Mouse (Mus musculus) embryonic facial prominence, embryonic 14.5 days (tissue): ENCODE data around the gene Filip1l. TPM values are rescaled to one million over a fixed set of nuclear protein-coding genes. Genes with fewer than 3 reads are reported as not detected.
"Not testable (repeated sequence)": the region's sequence is repeated elsewhere in the genome, so short reads cannot be mapped to it uniquely, and the experiment has no call there.

Experiments used
- ATAC-seq: fragments of 200-750 bp; cut with Nextera tagmentation; 2 replicates; pipeline ENCODE4 v1.8.0; 2017; ENCODE audit warnings: low read depth, moderate number of reproducible peaks, moderate TSS enrichment
- DNase-seq: peaks from one replicate; pipeline ENCODE4 v3.0.0-alpha.2; 2015; ENCODE audit warnings: low spot score
- H3K27ac ChIP-seq: fragments of 300-500 bp; sonication (generic); replicated peaks from 2 replicates; pipeline ENCODE4 v1.5.1; 2014; ENCODE audit warnings: low read depth, mild to moderate bottlenecking, low read length, moderate library complexity
- H3K27me3 ChIP-seq: fragments of 300-500 bp; sonication (generic); replicated peaks from 2 replicates; pipeline ENCODE4 v1.6.1; 2014; ENCODE audit warnings: low read length; ENCODE audit not compliant: control insufficient read depth, insufficient read depth
- H3K36me3 ChIP-seq: fragments of 300-500 bp; sonication (generic); 2 replicates; pipeline ENCODE4 v1.6.1; 2014; ENCODE audit warnings: low read length, mixed read lengths; ENCODE audit not compliant: control insufficient read depth, insufficient read depth
- H3K4me1 ChIP-seq: fragments of 300-500 bp; sonication (generic); 2 replicates; pipeline ENCODE4 v1.6.1; 2014; ENCODE audit warnings: antibody characterized with exemption, low read length; ENCODE audit not compliant: control insufficient read depth, insufficient read depth
- H3K4me2 ChIP-seq: fragments of 300-500 bp; sonication (generic); 2 replicates; pipeline ENCODE4 v1.6.1; 2014; ENCODE audit warnings: low read depth, mild to moderate bottlenecking, low read length, moderate library complexity, mixed read lengths
- H3K4me3 ChIP-seq: fragments of 300-500 bp; sonication (generic); 2 replicates; pipeline ENCODE4 v1.5.1; 2014; ENCODE audit warnings: low read depth, mild to moderate bottlenecking, low read length
- H3K9ac ChIP-seq: fragments of 300-500 bp; sonication (generic); 2 replicates; pipeline ENCODE4 v1.6.1; 2014; ENCODE audit warnings: low read depth, mild to moderate bottlenecking, low read length, moderate library complexity, mixed read lengths
- H3K9me3 ChIP-seq: fragments of 300-500 bp; sonication (generic); 2 replicates; pipeline ENCODE4 v1.6.1; 2016; ENCODE audit warnings: low read length; ENCODE audit not compliant: control insufficient read depth
- WGBS: fragments of 180-500 bp; shearing (Covaris S2); extraction: QIAGEN DNeasy Blood & Tissue Kit; methylation state at CpG from one replicate; pipeline ENCODE4 v1.1.7; 2014; 5-methylcytosine and 5-hydroxymethylcytosine counted together
- polyA plus RNA-seq: library from polyadenylated mRNA; unstranded; fragments of >200 nt; fragmentation: Nextera tagmentation; extraction: Ambion mirVana; gene quantifications from 2 replicates; pipeline ENCODE4 v1.2.1, GENCODE M21; 2014

Filip1l gene
- polyA plus RNA-seq, 1 experiment from 2014 or later: 30.2 TPM

DNA sequence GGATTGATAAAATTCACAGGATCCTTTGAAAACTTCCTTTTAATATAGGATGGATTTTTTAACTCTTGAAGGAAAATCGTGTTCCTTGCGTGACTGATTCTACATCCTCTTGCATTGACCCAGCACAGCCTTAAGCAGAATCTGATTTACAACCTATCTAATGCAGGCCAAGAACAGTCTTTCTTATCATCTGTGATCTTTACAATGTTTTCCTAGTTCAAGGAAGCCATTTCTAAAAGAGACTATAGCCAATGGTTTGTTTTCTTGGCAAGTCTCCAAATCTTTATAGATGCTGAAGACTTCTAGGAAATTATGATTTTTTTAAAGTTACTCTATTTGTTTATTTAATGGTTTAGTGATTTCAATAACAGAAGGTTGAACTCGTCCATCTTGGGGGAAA, 19.3 kb downstream of the Filip1l start:
- Histone ChIP-seq H3K4me2 (no peak overlapping the region), H3K9ac (no peak overlapping the region), H3K27ac (no peak overlapping the region), H3K9me3 (no peaks in the 10 kb centered on the region), H3K36me3 (no peaks in the 10 kb centered on the region), H3K27me3 (no peaks in the 10 kb centered on the region), H3K4me1 (peaks cover 15% of the 10 kb centered on the region), H3K4me3 (no peak overlapping the region)
- ATAC-seq: no peak
- 85% methylated on average over 3 of the region's 3 CpGs for WGBS
- DNase-seq: no peak

DNA sequence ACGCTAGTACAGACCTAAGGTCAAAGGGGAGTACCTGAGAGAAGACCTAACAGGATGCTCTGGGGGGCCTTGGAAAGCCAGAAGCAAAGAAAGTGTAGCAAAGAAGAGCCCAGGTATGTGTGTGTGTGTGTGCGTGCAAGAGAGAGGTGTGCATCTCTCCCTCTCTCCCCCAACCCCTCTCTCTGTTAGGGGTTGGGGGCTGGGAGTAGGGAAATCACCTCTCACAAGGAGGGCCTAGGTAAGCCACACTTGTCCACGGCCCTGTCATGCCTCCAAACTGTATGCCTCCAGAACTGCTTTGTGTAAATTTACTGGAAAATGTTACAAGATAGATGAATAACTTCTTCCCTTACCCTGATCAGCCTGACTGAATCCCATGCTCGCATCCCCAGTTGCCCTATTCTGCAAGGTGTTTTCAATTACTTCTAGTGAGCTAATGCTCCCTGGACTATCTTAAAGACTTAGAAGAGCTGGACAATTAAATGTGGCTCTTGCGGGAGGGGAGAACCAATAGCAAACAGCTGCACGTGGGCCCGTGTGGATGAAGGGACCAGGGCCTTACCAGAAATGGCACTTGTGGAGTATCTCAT, 22.4 kb downstream of the Filip1l start:
- H3K27me3 ChIP-seq: no peaks in the 10 kb centered on the region
- H3K4me3 ChIP-seq: no peak overlapping the region
- DNase-seq: no peak
- H3K9ac ChIP-seq: no peak overlapping the region
- no peak overlapping the region for H3K4me2 ChIP-seq
- WGBS: 60% methylated on average over 7 of the region's 7 CpGs
- peaks cover 5% of the 10 kb centered on the region; the same call in 1 of the 2 replicates for H3K4me1 ChIP-seq
- H3K27ac ChIP-seq: no peak overlapping the region
- no peaks in the 10 kb centered on the region for H3K36me3 ChIP-seq
- H3K9me3 ChIP-seq: no peaks in the 10 kb centered on the region
- ATAC-seq: peak; percentile 15; the same call in 1 of the 2 replicates

DNA sequence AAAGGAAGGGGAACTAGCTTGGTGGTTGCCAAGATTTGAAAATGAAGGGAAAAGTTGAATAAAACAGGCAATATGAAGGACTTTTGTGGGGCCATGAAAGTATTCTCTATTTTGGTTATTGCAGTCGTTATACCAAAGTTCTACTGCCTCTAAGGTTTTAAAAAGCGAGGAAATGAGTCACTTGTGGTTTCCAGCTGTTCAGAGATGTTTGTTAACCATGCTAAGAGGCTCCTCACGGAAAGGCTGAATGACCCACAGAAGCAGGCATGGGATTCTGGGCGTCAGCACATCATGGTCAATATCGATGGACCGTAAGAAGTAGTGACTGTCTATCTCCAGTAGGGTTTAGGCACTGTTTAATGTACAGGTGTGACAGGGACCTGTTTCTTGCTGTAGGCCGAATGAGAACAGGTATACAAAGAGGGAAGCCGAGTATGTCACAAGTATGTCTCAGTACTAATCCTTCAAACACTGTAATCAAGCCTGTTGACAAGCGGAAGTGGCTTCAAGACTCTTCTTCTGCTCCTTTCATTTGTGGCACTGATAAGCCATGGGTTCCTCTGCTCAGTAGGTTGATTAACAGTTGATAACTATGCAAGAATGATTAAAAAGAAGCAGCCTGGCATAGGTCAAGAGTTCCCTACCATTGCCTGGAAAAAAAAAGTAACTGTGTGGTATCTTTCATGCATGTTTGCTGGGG, 25.9 kb downstream of the Filip1l start:
- H3K4me3 ChIP-seq: no peak overlapping the region
- H3K27ac ChIP-seq: no peak overlapping the region
- 77% methylated on average over 9 of the region's 9 CpGs for WGBS
- no peaks in the 10 kb centered on the region for H3K27me3 ChIP-seq
- H3K4me2 ChIP-seq: no peak overlapping the region
- no peak for DNase-seq
- H3K4me1 ChIP-seq: peaks cover 5% of the 10 kb centered on the region; the same call in 1 of the 2 replicates
- H3K36me3 ChIP-seq: no peaks in the 10 kb centered on the region
- H3K9ac ChIP-seq: no peak overlapping the region
- H3K9me3 ChIP-seq: no peaks in the 10 kb centered on the region
- ATAC-seq: no peak

DNA sequence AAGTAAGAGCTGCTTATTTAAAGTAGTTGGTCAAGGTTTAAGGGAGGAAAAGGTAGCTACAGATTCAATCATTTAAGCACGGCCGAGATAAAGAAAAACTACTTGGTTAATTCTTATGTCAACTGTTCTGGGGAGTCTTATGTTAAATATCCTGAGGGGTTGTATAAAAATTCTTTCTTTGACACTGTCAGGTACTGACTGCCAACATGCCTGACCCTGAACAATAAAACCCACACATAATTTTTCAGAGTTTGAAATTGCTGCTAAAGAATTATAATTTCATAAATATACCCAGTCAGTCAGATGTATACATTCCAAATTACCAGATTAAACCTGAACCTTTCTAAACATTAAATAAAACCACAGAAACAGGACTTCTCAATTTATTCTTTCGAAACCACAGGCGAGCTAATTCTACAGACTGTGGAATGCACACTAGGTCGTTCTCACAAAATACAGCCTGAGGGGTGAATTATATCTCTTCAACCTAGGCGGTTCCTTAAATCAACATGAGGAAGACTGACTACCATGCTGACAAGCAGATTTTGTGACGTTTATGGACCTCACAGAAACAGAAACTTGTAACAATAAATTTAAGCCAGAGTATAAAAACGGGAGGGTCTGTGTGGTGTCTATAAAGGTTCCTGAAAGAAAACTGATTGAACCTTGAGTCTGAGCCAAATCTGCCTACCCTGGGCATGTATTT, 30.5 kb downstream of the Filip1l start:
- H3K9me3 ChIP-seq: no peaks in the 10 kb centered on the region
- WGBS: 30% methylated on average over 8 of the region's 8 CpGs
- peak overlapping the region; percentile 46; the same call in 1 of the 2 replicates for H3K27ac ChIP-seq
- H3K27me3 ChIP-seq: no peaks in the 10 kb centered on the region
- no peak overlapping the region for H3K4me3 ChIP-seq
- no peaks in the 10 kb centered on the region for H3K36me3 ChIP-seq
- peaks cover 7% of the 10 kb centered on the region; the same call in 1 of the 2 replicates for H3K4me1 ChIP-seq
- H3K9ac ChIP-seq: no peak overlapping the region
- no peak overlapping the region for H3K4me2 ChIP-seq
- ATAC-seq (peak; percentile 88), DNase-seq (peak; percentile 84)

DNA sequence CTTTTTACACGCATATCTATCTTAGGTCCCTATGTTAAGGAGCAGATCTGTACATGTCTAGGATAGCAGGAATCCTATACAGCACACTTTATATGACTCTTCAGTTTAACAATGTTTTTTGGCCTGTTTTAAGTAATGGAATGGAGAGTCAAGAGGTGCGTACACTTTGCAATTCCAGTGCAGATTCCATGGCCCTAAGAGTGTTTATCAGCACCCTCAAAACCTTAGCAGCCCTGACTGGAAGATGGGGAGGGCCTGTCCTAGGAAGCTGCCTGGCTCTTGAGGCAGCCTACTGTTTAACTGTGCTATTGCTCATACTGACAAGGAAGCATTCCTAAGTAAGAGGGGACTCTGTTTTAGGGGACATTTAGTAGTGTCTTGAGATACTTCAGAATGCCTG, 31.4 kb downstream of the Filip1l start:
- ATAC-seq: no peak
- no peaks in the 10 kb centered on the region for H3K27me3 ChIP-seq
- H3K9ac ChIP-seq: no peak overlapping the region
- H3K4me2 ChIP-seq: no peak overlapping the region
- WGBS: 84% methylated on average over 2 of the region's 2 CpGs
- peaks cover 4% of the 10 kb centered on the region; the same call in 1 of the 2 replicates for H3K4me1 ChIP-seq
- DNase-seq: no peak
- H3K9me3 ChIP-seq: no peaks in the 10 kb centered on the region
- H3K4me3 ChIP-seq: no peak overlapping the region
- H3K36me3 ChIP-seq: no peaks in the 10 kb centered on the region
- H3K27ac ChIP-seq: peak overlapping the region; percentile 46; the same call in 1 of the 2 replicates

DNA sequence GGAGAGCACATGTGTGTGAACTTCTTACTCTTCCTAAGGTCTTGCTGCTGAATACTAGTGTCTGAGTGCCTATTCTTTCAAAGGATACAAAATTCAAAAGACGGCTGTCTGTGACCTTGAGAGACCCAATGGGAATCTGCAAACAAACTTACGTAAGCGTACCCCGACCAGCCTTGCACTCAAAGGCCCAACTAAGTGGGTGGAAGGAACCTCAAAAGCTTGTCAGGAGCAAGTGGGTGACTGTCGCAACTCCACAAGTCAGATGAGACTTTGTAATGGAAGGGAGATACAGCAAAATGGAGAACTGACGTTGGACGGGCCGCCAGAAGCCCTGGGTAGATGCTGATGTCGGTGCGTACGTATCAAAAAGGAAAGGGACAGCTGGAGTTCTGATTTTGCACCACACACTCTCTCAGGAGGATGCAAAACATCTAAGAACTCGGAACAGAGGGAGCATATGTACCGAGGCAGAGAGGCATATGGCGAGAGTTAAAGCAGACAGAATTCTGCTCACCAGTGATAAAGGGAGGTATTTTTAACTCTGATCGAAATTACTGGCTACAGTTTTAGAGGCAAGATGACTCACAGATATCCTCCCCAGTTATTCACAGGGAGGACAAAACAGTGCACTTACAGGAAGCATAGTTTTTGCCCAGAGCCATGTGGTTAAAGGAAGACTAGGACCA, 36.8 kb downstream of the Filip1l start:
- no peak for DNase-seq
- Histone ChIP-seq H3K4me2 (no peak overlapping the region), H3K9ac (no peak overlapping the region), H3K36me3 (no peaks in the 10 kb centered on the region), H3K4me1 (peaks cover 8% of the 10 kb centered on the region), H3K4me3 (no peak overlapping the region), H3K27me3 (no peaks in the 10 kb centered on the region), H3K27ac (no peak overlapping the region), H3K9me3 (no peaks in the 10 kb centered on the region)
- 75% methylated on average over 15 of the region's 15 CpGs for WGBS
- no peak for ATAC-seq

DNA sequence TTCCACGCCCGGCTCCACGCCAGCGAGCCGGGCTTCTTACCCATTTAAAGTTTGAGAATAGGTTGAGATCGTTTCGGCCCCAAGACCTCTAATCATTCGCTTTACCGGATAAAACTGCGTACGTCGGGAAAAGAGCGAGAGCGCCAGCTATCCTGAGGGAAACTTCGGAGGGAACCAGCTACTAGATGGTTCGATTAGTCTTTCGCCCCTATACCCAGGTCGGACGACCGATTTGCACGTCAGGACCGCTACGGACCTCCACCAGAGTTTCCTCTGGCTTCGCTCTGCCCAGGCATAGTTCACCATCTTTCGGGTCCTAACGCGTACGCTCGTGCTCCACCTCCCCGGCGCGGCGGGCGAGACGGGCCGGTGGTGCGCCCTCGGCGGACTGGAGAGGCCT, 38.3 kb downstream of the Filip1l start:
- H3K9ac ChIP-seq, H3K27ac ChIP-seq, H3K27me3 ChIP-seq, DNase-seq, H3K4me3 ChIP-seq, H3K36me3 ChIP-seq, H3K4me1 ChIP-seq, ATAC-seq, H3K4me2 ChIP-seq, H3K9me3 ChIP-seq: not testable (repeated sequence)
- WGBS: 35% methylated on average over 24 of the region's 39 CpGs

DNA sequence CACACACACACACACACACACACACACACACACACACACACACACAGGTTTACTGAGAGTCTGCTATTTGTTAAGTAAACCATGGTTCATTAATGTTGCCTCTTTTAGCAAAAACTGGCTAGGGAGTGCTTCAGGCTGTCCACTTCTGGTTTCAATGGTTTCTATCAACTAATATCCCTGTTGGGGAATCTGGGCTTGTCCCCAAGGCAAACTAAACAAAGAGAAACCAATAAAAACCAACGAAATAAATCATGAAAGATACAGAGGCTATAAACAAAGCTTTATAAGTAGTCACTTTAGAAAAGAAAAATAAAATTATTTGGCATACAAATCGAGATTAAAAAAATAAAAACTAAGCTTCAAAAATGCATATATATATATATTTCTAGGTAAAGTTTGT, 39.6 kb downstream of the Filip1l start:
- ATAC-seq: no peak

More for the DNA sequence above, 39.6 kb downstream of the Filip1l start:
- H3K36me3 ChIP-seq: no peaks in the 10 kb centered on the region
- H3K9ac ChIP-seq: no peak overlapping the region
- no peaks in the 10 kb centered on the region for H3K9me3 ChIP-seq
- H3K27ac ChIP-seq: no peak overlapping the region
- no peak overlapping the region for H3K4me3 ChIP-seq
- no peak for DNase-seq
- H3K27me3 ChIP-seq: no peaks in the 10 kb centered on the region
- peaks cover 8% of the 10 kb centered on the region for H3K4me1 ChIP-seq
- 65% methylated on average over 2 of the region's 2 CpGs for WGBS
- H3K4me2 ChIP-seq: no peak overlapping the region
